Mouse (Mus musculus) macrophage (primary cell): ENCODE measurements around the gene Samhd1. TPM values are rescaled to one million over a fixed set of nuclear protein-coding genes. Genes with fewer than 3 reads are reported as not detected.

ENCODE experiments used
- H3K27ac ChIP-seq: fragments of 350-480 bp; formaldehyde crosslinking; 2 replicates; pipeline ENCODE4 v1.9.0; 2021
- H3K36me3 ChIP-seq: fragments of 350-480 bp; formaldehyde crosslinking; 2 replicates; pipeline ENCODE4 v1.9.0; 2021; ENCODE audit errors: inconsistent target
- H3K4me3 ChIP-seq: fragments of 350-480 bp; formaldehyde crosslinking; 2 replicates; pipeline ENCODE4 v1.9.0; 2021; ENCODE audit errors: inconsistent target
- H3K79me2 ChIP-seq: fragments of 350-480 bp; formaldehyde crosslinking; 2 replicates; pipeline ENCODE4 v1.9.0; 2021; ENCODE audit errors: inconsistent target
- WGBS: methylation state at CpG from one replicate; pipeline ENCODE4 v1.1.7; 2026; ENCODE audit warnings: inconsistent platforms; ENCODE audit not compliant: missing documents; 5-methylcytosine and 5-hydroxymethylcytosine counted together
- polyA plus RNA-seq: library from polyadenylated mRNA; stranded (reverse); fragments of 250-400 nt; gene quantifications from 3 replicates; pipeline ENCODE4 v1.2.4, GENCODE M21; 2018; ENCODE audit warnings: inconsistent platforms

The Samhd1 gene
- polyA plus RNA-seq, 1 experiment from 2014 or later, result 460 TPM

- no peak overlapping the region for H3K27ac ChIP-seq
- H3K79me2 ChIP-seq, result no peaks in the 10 kb centered on the region
- H3K36me3 ChIP-seq, result peaks cover 38% of the 10 kb centered on the region
- WGBS, result 96% methylated on average over 9 of the region's 9 CpGs
- H3K4me3 ChIP-seq, result no peak overlapping the region
Observed at GRCm38 (mm10) chr2:157147397-157148020, 12.4 kb upstream of the Samhd1 start.

- WGBS, result 44% methylated on average over 1 of the region's 1 CpGs
- no peak overlapping the region for H3K4me3 ChIP-seq
- H3K79me2 ChIP-seq, result no peaks in the 10 kb centered on the region
- H3K36me3 ChIP-seq, result peaks cover 22% of the 10 kb centered on the region; the same call in 1 of the 2 replicates
- no peak overlapping the region for H3K27ac ChIP-seq
Observed at GRCm38 (mm10) chr2:157145173-157145572, 10.1 kb upstream of the Samhd1 start.

GRCm38 (mm10) chr2:157144132-157144531, 9.1 kb upstream of the Samhd1 start:
- 97% methylated on average over 5 of the region's 5 CpGs for WGBS
- no peak overlapping the region for H3K27ac ChIP-seq
- H3K79me2 ChIP-seq, result no peaks in the 10 kb centered on the region
- no peak overlapping the region for H3K4me3 ChIP-seq
- peaks cover 11% of the 10 kb centered on the region; the same call in 1 of the 2 replicates for H3K36me3 ChIP-seq

GRCm38 (mm10) chr2:157141962-157142361, 6.9 kb upstream of the Samhd1 start:
- 33% methylated on average over 4 of the region's 4 CpGs for WGBS
- Histone ChIP-seq H3K4me3 (no peak overlapping the region), H3K36me3 (0 out of 2 replicates have a peak, but pooled peaks cover 2% of the 10 kb centered on the region), H3K27ac (no peak overlapping the region), H3K79me2 (no peaks in the 10 kb centered on the region)

GRCm38 (mm10) chr2:157139251-157139802, 4.3 kb upstream of the Samhd1 start:
- Histone ChIP-seq H3K79me2 (peaks cover 6% of the 10 kb centered on the region), H3K27ac (no peak overlapping the region), H3K4me3 (no peak overlapping the region), H3K36me3 (no peaks in the 10 kb centered on the region)
- 85% methylated on average over 4 of the region's 5 CpGs for WGBS

GRCm38 (mm10) chr2:157138808-157139207, 3.7 kb upstream of the Samhd1 start:
- H3K36me3 ChIP-seq, result no peaks in the 10 kb centered on the region
- H3K79me2 ChIP-seq, result peaks cover 11% of the 10 kb centered on the region
- H3K27ac ChIP-seq, result no peak overlapping the region
- 14% methylated on average over 5 of the region's 5 CpGs for WGBS
- H3K4me3 ChIP-seq, result no peak overlapping the region

GRCm38 (mm10) chr2:157137959-157138731, 3.1 kb upstream of the Samhd1 start:
- no peak overlapping the region for H3K4me3 ChIP-seq
- H3K36me3 ChIP-seq, result no peaks in the 10 kb centered on the region
- peaks cover 18% of the 10 kb centered on the region for H3K79me2 ChIP-seq
- no peak overlapping the region for H3K27ac ChIP-seq
- WGBS, result 31% methylated on average over 9 of the region's 9 CpGs

GRCm38 (mm10) chr2:157136646-157137045, 1.6 kb upstream of the Samhd1 start:
- no peaks in the 10 kb centered on the region for H3K36me3 ChIP-seq
- H3K4me3 ChIP-seq, result no peak overlapping the region
- no peak overlapping the region for H3K27ac ChIP-seq
- H3K79me2 ChIP-seq, result peaks cover 33% of the 10 kb centered on the region
- WGBS, result 88% methylated on average over 2 of the region's 2 CpGs

- H3K79me2 ChIP-seq, result peaks cover 38% of the 10 kb centered on the region
- no peak overlapping the region for H3K27ac ChIP-seq
- no peak overlapping the region for H3K4me3 ChIP-seq
- H3K36me3 ChIP-seq, result no peaks in the 10 kb centered on the region
- 94% methylated on average over 4 of the region's 4 CpGs for WGBS
Observed at GRCm38 (mm10) chr2:157136176-157136575, 1.1 kb upstream of the Samhd1 start.

GRCm38 (mm10) chr2:157135529-157136120, 560 bp upstream of the Samhd1 start:
- WGBS, result 73% methylated on average over 7 of the region's 10 CpGs
- H3K27ac ChIP-seq, result peak overlapping the region; percentile 68

GRCm38 (mm10) chr2:157134479-157134931, 560 bp downstream of the Samhd1 start:
- Histone ChIP-seq H3K36me3 (no peaks in the 10 kb centered on the region), H3K4me3 (peak overlapping the region; percentile 97), H3K27ac (peak overlapping the region; percentile 84), H3K79me2 (peaks cover 54% of the 10 kb centered on the region)
- WGBS, result under 1% methylated on average over 25 of the region's 25 CpGs

More at GRCm38 (mm10) chr2:157135529-157136120, 560 bp upstream of the Samhd1 start:
- Histone ChIP-seq H3K36me3 (no peaks in the 10 kb centered on the region), H3K79me2 (peaks cover 43% of the 10 kb centered on the region), H3K4me3 (no peak overlapping the region)

- WGBS, result 0% methylated on average over 10 of the region's 11 CpGs
- peaks cover 60% of the 10 kb centered on the region for H3K79me2 ChIP-seq
- H3K4me3 ChIP-seq, result peak overlapping the region; percentile 97
- peak overlapping the region; percentile 84 for H3K27ac ChIP-seq
- H3K36me3 ChIP-seq, result peaks cover under 1% of the 10 kb centered on the region; the same call in 1 of the 2 replicates
Observed at GRCm38 (mm10) chr2:157133769-157134478, 1.1 kb downstream of the Samhd1 start.

GRCm38 (mm10) chr2:157132686-157133540, 2.2 kb downstream of the Samhd1 start:
- H3K4me3 ChIP-seq, result peak overlapping the region; percentile 97; the same call in 1 of the 2 replicates
- peaks cover 11% of the 10 kb centered on the region; the same call in 1 of the 2 replicates for H3K36me3 ChIP-seq
- H3K79me2 ChIP-seq, result peaks cover 70% of the 10 kb centered on the region
- 78% methylated on average over 3 of the region's 3 CpGs for WGBS
- H3K27ac ChIP-seq, result peak overlapping the region; percentile 84
